8 mouse cellular contexts compared by ENCODE assay signal in genomic region chr16:20098375-20098727, GRCm38 (mm10). TPM values are rescaled to one million over a fixed set of nuclear protein-coding genes. Genes with fewer than 3 reads are reported as not detected.
DNase-seq lines count a peak whose midpoint lies in the region; ATAC-seq and TF ChIP-seq lines count a peak whose summit lies in the region.

No protein-coding gene starts in this region.

- no peak for TF ChIP-seq EP300 in heart, postnatal 0 days (IDR thresholded peaks at IDR 0.05; ENCODE audit: low read depth)

- peak overlapping the region; percentile 59 for H3K4me2 ChIP-seq in heart, postnatal 0 days (ENCODE audit: low read depth, low read length)
- peak overlapping the region; percentile 59 for H3K4me2 ChIP-seq in hindbrain, embryonic 12.5 days (replicated peaks)
- peak overlapping the region; percentile 54 for H3K4me2 ChIP-seq in midbrain, embryonic 11.5 days

- peaks cover 3% of the 10 kb centered on the region; the same call in 1 of the 2 replicates for H3K4me1 ChIP-seq in heart, postnatal 0 days (ENCODE audit: control insufficient read depth, insufficient read depth)
- H3K4me1 ChIP-seq in bone marrow, adult 2 months (ENCODE audit: control insufficient read depth, insufficient read depth, low read length) = no peaks in the 10 kb centered on the region
- H3K4me1 ChIP-seq in hindbrain, embryonic 12.5 days = peaks cover 4% of the 10 kb centered on the region; the same call in 1 of the 2 replicates
- H3K4me1 ChIP-seq in midbrain, embryonic 11.5 days (ENCODE audit: control insufficient read depth, insufficient read depth, low read length) = no peaks in the 10 kb centered on the region; the same call in 1 of the 2 replicates

- DNase-seq in heart, postnatal 0 days (ENCODE audit: low spot score) = no peak
- DNase-seq in heart, postnatal 14 days = no peak
- DNase-seq in midbrain, embryonic 11.5 days (ENCODE audit: low spot score, missing footprints) = no peak
- DNase-seq in adrenal gland, adult 2 months = no peak
- no peak for DNase-seq in layer of hippocampus, adult 18-20 months (ENCODE audit: low spot score in 2 of 2)
- DNase-seq in ovary, postnatal 36 days (ENCODE audit: low spot score) = no peak

- peak overlapping the region; percentile 96 for H3K9ac ChIP-seq in heart, postnatal 0 days (replicated peaks; ENCODE audit: low read depth, low read length)
- H3K9ac ChIP-seq in hindbrain, embryonic 12.5 days = peak overlapping the region; percentile 94
- peak overlapping the region; percentile 96 for H3K9ac ChIP-seq in midbrain, embryonic 11.5 days (ENCODE audit: low read length)

- no peak for ATAC-seq in heart, postnatal 0 days (ENCODE audit: insufficient read depth, low read depth)
- ATAC-seq in hindbrain, embryonic 12.5 days (ENCODE audit: low FRiP score) = no peak
- ATAC-seq in midbrain, embryonic 11.5 days (ENCODE audit: low FRiP score) = no peak

- H3K9me3 ChIP-seq in heart, postnatal 0 days (replicated peaks; ENCODE audit: control insufficient read depth, low read length) = peaks cover 3% of the 10 kb centered on the region; the same call in 1 of the 2 replicates
- peaks cover 3% of the 10 kb centered on the region; the same call in 1 of the 2 replicates for H3K9me3 ChIP-seq in hindbrain, embryonic 12.5 days (replicated peaks)
- H3K9me3 ChIP-seq in midbrain, embryonic 11.5 days (ENCODE audit: control insufficient read depth, low read length) = no peaks in the 10 kb centered on the region; the same call in 1 of the 2 replicates

- H3K4me3 ChIP-seq in heart, postnatal 0 days (ENCODE audit: low read depth, low read length) = peak overlapping the region; percentile 87
- H3K4me3 ChIP-seq in bone marrow, adult 2 months (replicated peaks; ENCODE audit: control insufficient read depth, low read depth, low read length) = peak overlapping the region; percentile 92
- peak overlapping the region; percentile 94 for H3K4me3 ChIP-seq in hindbrain, embryonic 12.5 days
- H3K4me3 ChIP-seq in midbrain, embryonic 11.5 days (ENCODE audit: low read depth, low read length) = peak overlapping the region; percentile 89

- no peaks in the 10 kb centered on the region for H3K27me3 ChIP-seq in heart, postnatal 0 days (ENCODE audit: control insufficient read depth, insufficient read depth, low read length)
- H3K27me3 ChIP-seq in hindbrain, embryonic 12.5 days = no peaks in the 10 kb centered on the region
- no peaks in the 10 kb centered on the region for H3K27me3 ChIP-seq in midbrain, embryonic 11.5 days (ENCODE audit: control insufficient read depth, insufficient read depth, low read length)

- intact Hi-C loops in heart, postnatal 14 days (cut with DNase I) = loop anchor here (5.0 to 10.0 kb wide), 4 partner anchors 44 to 374 kb away; partner anchors contain the start of genes Klhl6 and Yeats2

- TF ChIP-seq CTCF in heart, postnatal 0 days (IDR thresholded peaks at IDR 0.05; ENCODE audit: low read depth) = no peak
- no peak for TF ChIP-seq CTCF in bone marrow, adult 2 months (IDR thresholded peaks at IDR 0.05; ENCODE audit: control insufficient read depth, insufficient read depth, low read length)

- peaks cover 11% of the 10 kb centered on the region for H3K36me3 ChIP-seq in heart, postnatal 0 days (replicated peaks; ENCODE audit: control insufficient read depth, insufficient read depth, low read length)
- peaks cover 9% of the 10 kb centered on the region for H3K36me3 ChIP-seq in hindbrain, embryonic 12.5 days
- peaks cover 1% of the 10 kb centered on the region; the same call in 1 of the 2 replicates for H3K36me3 ChIP-seq in midbrain, embryonic 11.5 days (ENCODE audit: control insufficient read depth, insufficient read depth, low read length)

- H3K27ac ChIP-seq in heart, postnatal 0 days (ENCODE audit: low read depth) = peak overlapping the region; percentile 100
- H3K27ac ChIP-seq in bone marrow, adult 2 months (ENCODE audit: control insufficient read depth, insufficient read depth, low read depth, low read length, poor library complexity) = peak overlapping the region; percentile 99
- peak overlapping the region; percentile 98 for H3K27ac ChIP-seq in hindbrain, embryonic 12.5 days
- no peak overlapping the region for H3K27ac ChIP-seq in midbrain, embryonic 11.5 days (ENCODE audit: low read depth, low read length)

- no peak for TF ChIP-seq POLR2A in bone marrow, adult 2 months (IDR thresholded peaks at IDR 0.05; ENCODE audit: borderline replicate concordance, control insufficient read depth, low read depth, low read length)

- 3% methylated on average over 4 of the region's 4 CpGs for WGBS in heart, postnatal 0 days
- WGBS in bone marrow, adult 2 months = 0% methylated on average over 4 of the region's 4 CpGs
- 10% methylated on average over 4 of the region's 4 CpGs for WGBS in hindbrain, embryonic 12.5 days
- 11% methylated on average over 4 of the region's 4 CpGs for WGBS in midbrain, embryonic 11.5 days

RNA-seq across cellular contexts. Expression of gene Klhl24, which starts 1.0 kb away (rescaled TPM):
- total RNA-seq in heart, postnatal 0 days (2014; rRNA removed; ENCODE audit: low replicate concordance) = 142 and 201 TPM in 2 replicates
- 58.5 and 67.7 TPM in 2 replicates for polyA plus RNA-seq in heart, postnatal 0 days (2015; fragmentation: Nextera tagmentation; extraction: Ambion mirVana)
- 100 to 1,000 TPM; 210 to 229 TPM for total RNA-seq in heart, postnatal 14 days (2021)
- 8.0 and 14.1 TPM in 2 replicates for polyA plus RNA-seq in bone marrow, adult 2 months (2011; ENCODE audit: insufficient read depth, insufficient read length, low replicate concordance, missing spikeins)
- polyA plus RNA-seq in hindbrain, embryonic 12.5 days (2016; fragmentation: Nextera tagmentation; extraction: Ambion mirVana) = 60.9 and 70.5 TPM in 2 replicates
- 41.3 and 47.0 TPM in 2 replicates for polyA plus RNA-seq in midbrain, embryonic 11.5 days (2014; fragmentation: Nextera tagmentation; extraction: Ambion mirVana)
- 10 to 100 TPM; 62.6 to 64.3 TPM for total RNA-seq in adrenal gland, adult 2 months (2021)
- 3.5 and 3.7 TPM in 2 replicates for polyA plus RNA-seq in adrenal gland, adult 2 months (2012; rRNA removed)
- total RNA-seq in layer of hippocampus, adult 18-20 months (2021) = 10 to 100 TPM; 78.8 to 79.7 TPM

RNA-seq across cellular contexts. Expression of gene Yeats2, which starts 42.5 kb away (rescaled TPM):
- 27.8 and 51.9 TPM in 2 replicates for total RNA-seq in heart, postnatal 0 days (2014; rRNA removed; ENCODE audit: low replicate concordance)
- 5.3 and 5.8 TPM in 2 replicates for polyA plus RNA-seq in heart, postnatal 0 days (2015; fragmentation: Nextera tagmentation; extraction: Ambion mirVana)
- total RNA-seq in heart, postnatal 14 days (2021) = 10 to 100 TPM; 17.4 to 21.0 TPM
- 8.0 and 17.7 TPM in 2 replicates for polyA plus RNA-seq in bone marrow, adult 2 months (2011; ENCODE audit: insufficient read depth, insufficient read length, low replicate concordance, missing spikeins)
- polyA plus RNA-seq in hindbrain, embryonic 12.5 days (2016; fragmentation: Nextera tagmentation; extraction: Ambion mirVana) = 46.3 and 54.4 TPM in 2 replicates
- polyA plus RNA-seq in midbrain, embryonic 11.5 days (2014; fragmentation: Nextera tagmentation; extraction: Ambion mirVana) = 31.4 and 33.8 TPM in 2 replicates
- 10 to 100 TPM; 24.8 to 33.7 TPM for total RNA-seq in adrenal gland, adult 2 months (2021)
- 16.6 and 20.4 TPM in 2 replicates for polyA plus RNA-seq in adrenal gland, adult 2 months (2012; rRNA removed)
- total RNA-seq in layer of hippocampus, adult 18-20 months (2021) = 10 to 100 TPM; 34.1 to 36.2 TPM
